Mouse (Mus musculus) WW6 (cell line): ENCODE data around the gene Bdh1.

ENCODE experiments used
- DNase-seq: peaks from one replicate; pipeline ENCODE4 v3.0.0-alpha.2; 2013; ENCODE audit warnings: low read depth, low spot score

The Bdh1 gene

DNA sequence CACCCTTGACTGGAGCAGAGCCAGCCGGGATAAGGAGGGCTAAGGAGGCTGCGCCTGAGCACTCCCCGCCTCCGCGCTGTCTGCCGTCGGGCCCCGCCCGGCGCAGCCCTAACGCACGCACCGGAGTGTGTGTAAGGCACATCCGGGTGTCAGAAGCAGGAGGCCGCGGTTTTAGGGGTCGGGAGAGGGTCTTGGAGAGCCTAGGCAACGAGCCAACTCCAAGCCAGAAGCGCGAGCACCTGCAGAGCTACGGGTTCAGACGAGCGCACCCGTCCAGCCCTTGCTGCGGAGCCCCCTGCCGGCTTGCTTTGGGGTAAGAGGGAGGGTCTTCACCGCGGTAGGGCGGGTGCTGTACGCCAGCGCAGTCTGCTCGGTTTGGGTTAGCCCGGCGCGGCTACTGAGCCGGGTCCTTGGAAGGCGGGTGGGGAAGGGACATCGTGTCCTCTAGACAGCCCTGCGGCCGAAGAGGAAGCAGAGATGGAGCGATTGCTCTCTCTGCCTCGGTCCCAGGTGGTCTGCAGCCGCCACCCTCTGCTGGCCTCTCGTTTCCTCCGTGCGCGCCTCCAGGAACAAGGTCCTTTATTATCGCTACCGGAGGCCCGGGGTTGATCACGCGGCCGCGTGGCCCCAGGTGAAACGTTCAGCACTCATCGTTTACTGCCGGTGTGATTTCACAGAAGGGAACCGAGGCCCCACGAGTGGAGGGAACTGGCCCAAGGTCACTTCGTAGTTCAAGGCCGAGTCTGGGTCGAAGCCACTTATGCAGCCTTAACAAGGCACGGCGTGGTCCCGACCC is 6.8 kb downstream of the Bdh1 start:
- DNase-seq, result no peak

DNA sequence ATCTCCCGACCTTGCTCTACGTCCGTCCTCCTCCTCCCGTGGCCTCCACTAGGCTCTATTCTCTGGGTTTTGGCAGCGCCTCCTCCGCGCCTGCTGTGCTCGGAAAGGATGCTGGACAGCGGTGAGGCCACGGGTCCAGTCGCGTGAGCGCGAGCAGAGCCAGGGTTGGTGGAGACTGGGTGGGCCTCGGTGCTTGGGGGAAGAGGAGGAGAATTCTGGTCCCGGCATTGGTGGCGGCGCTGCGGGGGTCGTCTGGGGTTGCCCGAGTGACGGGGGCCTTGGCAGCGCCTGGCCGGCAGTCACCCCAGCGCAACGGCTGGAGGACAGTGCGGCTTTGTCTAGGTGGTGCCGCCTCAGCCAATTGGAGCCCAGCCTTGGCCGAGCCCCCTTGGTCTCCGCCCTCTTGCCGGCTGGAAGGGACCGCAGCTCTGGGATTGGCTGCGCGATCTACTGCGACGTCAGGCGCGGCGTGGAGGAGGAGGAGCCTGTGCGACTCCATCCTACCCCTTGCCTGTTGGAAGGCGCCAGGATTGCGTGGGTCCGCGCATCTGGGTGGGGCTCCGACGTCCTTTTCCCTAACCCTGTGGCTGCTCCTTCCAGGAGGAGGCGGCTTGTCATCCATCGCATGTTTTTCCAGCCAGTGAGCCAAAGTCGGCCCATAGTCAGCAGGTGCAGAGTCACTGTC is 7.5 kb downstream of the Bdh1 start:
- DNase-seq, result peak; percentile 78

DNA sequence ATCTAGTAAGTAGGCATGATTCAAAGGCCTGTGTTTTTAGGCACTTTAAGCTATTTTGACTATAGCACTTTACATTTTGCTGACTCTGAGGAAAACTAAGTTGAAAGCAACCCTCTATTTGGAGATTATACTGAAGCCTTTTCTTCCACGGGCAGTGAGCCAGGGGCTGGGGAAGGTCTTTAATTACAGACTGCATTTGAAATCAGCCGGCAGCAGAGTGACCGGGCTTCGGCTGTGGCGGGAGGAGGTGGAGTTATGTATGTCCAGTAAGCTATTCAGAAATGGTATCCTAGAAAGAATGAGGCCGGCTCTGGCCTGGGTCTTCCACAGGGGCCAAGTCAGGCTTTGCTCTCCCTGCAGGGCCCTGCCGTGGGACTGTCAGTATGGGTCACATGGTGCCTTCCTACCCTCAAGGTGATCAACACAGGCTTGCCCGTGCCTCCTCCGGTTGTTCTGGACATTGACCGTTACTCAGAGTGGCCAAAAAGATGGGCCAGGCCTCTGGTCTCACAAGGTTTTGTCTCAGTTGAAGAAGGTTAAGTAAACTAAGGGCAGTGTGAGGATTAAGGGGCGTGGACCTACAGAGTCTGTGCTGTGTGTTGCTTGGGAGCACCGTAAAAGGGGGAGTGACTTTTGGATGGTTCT is 11.5 kb downstream of the Bdh1 start:
- DNase-seq, result no peak

DNA sequence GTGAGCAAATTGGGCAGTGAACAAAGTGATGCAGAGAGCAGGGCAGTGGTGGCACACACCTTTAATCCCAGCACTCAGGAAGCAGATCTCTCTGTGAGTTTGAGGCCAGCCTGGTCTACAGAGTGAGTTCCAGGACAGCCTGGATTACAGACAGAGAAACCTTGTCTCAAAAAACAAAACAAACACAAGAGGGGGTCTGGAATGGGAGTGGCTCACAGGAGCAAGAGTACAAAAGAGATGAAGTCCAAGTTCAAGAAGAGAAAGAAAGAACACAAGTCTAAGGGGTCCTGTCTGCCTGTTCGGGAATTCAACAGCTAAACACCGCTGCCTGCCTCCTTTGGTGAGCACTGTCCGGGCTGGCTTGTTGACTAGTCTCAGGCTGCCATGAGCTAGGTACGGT is 13.1 kb downstream of the Bdh1 start:
- DNase-seq, result no peak

DNA sequence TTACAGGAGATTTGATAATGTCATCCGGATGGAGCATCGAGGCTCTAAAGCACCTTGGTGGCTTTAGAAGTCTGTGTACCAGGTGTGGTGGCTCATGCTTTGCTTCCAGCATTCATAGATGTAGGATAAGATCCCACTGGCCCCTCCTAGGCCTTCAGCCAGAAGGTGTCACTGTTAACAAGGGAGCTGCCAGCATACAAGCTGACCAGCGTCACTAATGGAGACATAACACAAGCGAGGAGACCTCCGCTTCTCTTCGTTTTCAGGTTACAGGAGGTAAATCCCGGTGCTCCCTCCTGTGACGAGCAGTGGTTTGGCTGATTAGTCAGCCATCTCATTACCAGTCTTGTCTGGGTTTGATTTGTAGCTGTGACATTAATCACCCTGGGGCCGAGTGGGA is 14.0 kb downstream of the Bdh1 start:
- no peak for DNase-seq

DNA sequence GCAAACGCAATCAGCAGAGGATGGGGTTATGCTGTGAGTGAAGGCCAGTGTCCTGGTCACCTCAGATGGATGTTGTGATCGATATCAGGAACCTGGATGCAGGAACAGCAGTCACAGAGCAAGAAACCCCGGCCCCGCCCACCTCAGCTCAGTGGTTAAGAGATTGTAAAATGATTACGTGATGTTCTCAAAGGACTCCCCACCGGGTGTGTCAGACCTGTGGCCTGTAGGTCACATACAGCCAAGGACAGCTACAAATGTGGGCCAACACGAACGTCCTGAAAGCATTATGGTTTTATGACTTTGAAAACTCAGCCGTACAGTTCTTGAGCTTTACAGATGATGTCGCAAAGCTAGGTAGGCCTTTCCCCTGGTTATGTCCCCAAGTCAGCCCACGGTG is 15.3 kb downstream of the Bdh1 start:
- no peak for DNase-seq

DNA sequence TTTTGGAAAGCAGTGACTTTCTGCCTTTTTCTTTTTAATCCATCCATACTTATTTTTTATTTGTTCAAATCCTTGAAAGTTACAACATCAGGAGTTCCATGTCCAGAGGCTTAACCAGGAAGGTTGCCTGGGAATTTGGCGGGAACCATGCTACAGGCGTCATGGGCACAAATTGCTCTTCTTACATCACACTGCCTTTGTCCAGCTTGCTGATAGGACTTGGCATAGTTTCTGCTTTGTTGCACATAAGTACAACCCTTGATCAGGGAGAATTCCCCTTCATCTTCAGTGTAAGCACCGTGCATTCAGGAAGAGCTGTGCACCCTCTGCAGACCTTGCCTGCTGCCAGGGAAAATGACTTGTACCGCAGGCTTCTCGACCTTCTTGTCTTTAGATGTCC is 17.4 kb downstream of the Bdh1 start:
- DNase-seq, result no peak

DNA sequence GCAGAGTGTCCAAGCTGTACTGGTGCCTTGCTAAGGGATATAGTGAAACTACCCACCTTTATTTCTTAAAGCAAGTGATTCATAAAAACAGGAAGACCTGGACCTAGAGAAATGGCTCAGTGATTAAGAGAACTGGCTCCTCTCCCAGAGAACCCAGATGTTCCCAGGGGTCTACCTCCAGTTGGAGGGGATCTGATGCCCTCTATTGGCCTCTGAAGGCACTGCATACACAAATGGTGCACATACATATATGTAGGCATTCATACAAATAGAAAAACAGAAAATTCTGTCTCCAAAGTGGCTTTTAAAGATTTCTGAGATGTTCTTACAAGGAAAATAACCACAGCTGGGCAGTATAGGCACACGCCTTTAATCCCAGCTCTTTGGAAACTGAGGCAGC is 18.0 kb downstream of the Bdh1 start:
- no peak for DNase-seq

DNA sequence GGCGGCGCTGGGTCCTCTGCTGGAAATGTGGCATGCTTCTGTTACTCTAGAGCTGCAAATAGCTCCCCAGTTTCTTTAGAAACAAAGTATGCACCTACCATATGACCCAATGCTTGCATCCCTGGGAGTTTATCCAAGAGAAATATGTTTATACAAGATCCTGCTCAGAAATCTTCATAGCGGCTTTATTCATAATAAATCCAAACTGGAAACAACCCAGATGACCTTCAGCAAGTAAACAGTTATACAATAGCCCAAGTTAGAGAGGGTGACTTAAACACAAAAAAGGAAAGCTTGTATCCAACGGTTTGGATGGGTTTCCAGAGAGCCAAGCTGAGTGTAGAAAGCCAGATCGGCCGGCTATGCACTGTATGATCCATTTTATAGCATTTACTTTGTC is 22.4 kb downstream of the Bdh1 start:
- no peak for DNase-seq

DNA sequence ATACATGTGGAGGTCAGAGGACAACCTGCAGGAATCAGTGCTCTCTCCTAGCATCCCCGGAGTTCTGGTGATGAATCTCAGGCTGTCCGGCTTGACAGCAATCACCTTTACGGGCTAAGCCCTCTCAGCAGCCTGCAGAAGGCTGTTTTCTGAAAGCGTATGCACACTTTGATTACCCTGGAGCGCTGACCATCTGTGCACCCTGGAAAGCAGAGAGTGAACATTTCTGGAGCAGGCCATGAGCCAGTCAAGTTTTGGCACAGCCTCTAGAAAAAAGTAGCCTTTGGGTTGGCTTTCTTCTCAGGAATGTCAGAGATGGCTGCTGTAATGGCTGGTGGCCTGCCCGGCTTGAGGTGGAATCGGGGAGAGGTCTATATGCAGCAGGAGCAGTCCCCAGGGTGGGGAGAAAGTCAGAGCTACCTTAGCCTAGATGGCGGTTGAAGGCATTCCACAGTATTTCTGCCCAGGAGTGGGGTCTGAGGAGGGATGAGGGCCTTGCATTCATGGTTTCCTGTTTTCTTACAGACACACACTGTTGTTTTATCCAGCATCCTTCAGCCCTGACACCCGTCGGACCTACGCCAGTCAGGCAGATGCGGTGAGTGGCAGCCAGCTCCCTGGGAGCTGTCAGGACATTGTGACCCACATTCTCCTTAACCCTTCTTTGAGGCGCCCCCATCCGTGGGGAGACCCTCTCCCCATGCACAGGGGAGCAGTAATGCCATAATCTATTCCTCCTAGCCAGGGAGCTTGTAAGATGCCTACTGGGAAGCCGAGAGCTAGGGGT is 24.2 kb downstream of the Bdh1 start:
- DNase-seq, result no peak

DNA sequence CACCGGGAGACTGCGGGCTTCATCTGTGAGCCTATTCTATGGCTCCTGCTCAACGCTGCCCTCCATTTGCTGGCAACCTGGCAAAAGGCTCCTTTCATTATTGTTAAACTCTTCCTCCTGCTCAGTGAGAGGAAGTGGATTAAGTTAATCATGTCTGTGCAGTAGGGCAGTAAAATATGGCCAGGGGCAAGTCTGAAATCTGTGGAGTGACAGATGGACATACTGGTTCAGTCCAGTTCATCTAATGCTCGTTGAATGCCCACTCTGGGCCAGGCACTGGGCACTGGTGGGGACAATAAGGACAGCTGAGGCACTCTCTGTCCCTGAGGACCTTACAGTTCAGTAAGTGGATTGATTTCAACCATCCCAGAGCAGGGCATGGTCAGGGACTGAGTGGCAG is 27.9 kb downstream of the Bdh1 start:
- no peak for DNase-seq

DNA sequence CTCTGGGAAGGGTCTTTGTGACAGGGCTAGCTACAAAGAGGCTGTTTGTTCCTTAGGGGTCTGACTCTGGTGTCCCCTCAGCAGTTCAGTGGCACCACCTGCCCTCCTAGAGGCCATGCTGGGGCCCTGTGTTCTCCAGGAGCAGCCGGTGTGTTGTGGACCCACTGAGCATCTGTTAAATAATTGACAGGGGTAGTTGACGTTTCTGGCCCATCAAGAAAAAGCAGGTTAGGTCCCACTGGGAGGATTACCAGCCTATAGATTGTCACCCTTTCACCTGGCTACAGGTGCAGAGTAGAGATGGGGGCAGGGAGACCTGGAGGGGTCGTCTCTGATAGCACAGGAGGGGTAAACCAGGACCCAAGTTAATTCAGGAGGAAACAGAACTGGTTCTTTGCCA is 29.2 kb downstream of the Bdh1 start:
- DNase-seq, result no peak

DNA sequence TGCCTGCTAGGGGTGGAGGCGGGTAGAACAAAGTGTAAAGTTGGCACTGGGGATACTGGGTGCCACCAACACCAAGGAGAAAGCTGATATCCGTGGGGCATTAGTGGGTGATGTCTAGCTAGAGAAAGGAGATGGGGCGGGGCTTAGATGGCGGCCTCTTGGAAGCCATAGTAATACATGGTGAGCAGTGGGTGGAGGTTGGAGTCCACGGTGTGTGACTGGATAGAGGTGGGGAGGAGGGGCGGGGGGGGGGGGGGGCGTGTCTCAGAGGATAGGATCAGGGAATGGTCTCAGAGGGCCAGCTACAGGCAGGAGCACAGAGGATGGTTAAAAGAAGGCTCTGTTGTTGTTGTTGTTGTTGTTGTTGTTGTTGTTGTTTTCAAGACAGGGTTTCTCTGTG is 30.4 kb downstream of the Bdh1 start:
- no peak for DNase-seq

DNA sequence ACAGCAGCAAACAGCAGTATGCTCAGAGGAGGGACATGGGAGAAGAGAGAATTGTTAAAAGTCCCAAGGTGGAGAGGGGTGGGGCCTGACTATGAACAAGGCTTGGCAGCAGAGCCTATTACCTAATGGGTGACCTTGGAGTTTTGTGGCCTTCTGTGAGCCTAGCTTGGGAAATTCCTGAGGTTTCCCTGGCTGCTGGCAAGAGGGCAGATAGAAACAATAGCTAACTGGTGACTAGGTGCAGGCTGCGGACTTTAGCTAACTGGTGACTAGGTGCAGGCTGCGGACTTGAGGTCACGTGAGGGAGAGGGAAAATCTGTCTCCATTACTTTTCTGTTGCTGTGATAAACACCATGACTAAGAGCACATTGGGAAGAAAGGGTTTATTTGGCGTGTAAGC is 31.9 kb downstream of the Bdh1 start:
- no peak for DNase-seq

DNA sequence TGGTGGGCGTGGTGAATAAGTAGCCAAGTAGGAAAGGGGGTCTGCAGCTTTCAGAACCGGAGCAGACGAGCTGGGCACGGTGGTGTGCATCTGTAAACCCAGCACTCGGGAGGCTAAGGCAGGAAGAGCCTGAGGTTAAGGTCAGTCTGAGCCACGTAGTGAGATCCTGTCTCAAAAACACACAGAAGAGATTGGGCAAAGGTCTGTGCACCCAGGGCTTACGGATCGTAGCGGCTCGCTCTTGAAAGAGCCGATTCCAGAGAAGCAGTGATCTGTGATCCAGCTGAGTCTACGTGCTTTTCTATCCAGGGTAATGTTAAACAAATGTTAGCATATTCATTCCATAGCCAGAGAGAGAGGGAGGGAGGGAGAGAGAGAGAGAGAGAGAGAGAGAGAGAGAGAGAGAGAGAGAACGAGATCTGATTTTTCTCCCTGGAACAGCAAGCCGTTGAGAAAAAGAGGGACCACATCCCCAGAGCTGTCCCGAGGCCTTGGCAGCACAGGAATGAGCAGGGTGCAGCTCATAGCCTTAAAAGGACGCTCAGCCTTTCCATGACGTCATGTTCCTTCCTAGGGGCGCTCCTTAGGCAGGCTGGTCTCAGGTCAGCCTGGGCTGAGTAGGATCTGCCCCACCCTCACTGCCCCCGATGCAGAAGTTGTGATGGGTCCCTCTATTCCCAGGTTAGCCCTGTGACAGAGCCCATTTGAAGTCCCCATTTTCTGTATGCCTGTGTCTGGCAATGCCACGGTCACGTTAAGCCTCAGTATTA is 33.4 kb downstream of the Bdh1 start:
- no peak for DNase-seq

DNA sequence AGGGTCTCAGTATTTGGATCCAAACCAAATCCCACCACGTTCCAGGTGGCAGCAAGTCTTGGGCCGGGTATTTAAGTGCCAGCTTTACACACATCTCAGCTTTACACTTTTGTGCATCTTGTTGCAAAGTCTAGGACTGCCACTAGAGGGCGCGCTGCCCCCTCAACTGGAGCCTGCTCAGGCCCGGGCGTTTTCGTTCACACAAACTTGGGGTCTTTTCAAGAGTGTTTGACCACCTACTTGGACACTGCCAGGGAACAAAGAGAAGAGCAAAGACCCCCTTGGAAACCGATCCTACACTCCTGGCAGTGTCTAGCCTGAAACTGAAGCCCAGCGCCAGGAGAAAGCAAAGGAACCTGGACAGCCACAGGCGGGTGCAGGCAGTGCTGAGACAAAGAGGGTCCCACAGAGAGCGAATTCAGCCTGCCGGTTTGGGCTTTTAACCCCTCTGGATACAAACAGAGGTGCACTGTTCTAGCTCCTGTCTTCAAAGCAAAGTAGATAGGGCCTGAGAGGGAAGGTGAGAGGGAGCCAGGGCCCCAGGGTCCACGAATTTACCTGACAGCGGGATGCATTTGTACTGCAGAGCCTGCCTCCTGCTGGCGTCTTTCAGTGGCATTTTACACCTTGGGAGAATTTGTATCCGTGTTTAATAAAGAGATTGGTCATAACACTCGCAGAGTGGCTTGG is 36.3 kb downstream of the Bdh1 start:
- DNase-seq, result peak; percentile 43

DNA sequence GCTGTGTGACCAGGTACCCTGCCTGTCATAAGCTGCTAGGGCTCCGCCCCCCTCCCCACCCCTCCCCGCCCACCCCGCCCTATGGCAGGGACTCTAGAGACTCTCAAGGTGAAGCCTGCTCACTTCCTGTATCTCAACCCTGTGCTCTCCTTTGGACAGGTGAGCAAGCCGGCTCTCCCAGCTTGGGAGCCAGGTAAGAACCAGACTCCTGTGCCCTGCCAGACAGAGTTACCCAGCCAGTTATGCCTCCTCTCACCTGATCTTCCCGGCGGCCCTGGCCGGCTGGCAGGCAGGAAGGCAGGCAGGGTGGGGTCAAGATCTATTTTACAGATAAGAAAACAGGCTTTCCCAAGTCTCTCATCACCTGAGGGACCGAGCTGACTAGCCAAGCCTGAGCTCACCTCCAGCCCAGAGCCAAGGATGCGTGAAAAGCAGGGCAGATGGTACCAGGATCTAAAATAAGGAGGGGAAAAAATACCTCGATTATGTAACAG is 37.9 kb downstream of the Bdh1 start:
- DNase-seq, result no peak

DNA sequence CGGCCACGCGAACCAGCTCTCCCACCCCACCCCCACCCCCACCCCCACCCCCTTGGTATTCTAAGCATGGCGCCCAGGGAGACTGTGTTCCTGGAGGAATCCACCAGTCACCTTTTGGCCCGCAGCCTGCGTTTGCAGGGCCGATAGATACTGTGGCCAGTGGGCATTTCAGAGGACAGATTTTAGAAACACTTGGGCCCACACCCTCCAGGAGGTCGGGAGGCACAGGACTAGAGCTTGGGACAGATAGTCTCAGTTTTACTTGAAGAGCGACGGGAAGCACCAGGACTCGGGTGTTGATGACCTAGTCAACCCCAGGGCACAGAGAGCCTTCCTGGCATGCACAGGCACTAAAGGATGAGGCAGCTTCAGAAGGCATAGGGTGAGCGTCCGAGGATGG is 38.4 kb downstream of the Bdh1 start:
- no peak for DNase-seq

DNA sequence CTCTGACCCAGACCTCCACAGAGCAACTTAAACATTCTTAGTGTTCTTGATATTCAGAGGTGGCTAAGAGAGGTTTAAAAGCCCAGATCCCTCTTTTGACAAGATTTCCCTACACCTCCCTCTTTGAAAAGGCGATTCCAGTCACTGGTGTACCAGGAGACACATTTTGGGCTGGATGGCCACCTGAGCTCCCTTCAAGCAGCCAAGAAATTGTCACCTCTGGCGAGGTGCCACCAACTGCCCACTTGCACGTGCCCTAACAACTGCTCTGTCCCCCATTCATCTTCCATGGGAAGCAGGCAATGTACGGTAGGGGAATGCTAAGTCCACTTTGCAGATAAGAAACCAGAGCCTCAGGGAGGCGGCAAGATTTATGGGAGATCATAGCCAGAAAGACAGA is 39.0 kb downstream of the Bdh1 start:
- no peak for DNase-seq

DNA sequence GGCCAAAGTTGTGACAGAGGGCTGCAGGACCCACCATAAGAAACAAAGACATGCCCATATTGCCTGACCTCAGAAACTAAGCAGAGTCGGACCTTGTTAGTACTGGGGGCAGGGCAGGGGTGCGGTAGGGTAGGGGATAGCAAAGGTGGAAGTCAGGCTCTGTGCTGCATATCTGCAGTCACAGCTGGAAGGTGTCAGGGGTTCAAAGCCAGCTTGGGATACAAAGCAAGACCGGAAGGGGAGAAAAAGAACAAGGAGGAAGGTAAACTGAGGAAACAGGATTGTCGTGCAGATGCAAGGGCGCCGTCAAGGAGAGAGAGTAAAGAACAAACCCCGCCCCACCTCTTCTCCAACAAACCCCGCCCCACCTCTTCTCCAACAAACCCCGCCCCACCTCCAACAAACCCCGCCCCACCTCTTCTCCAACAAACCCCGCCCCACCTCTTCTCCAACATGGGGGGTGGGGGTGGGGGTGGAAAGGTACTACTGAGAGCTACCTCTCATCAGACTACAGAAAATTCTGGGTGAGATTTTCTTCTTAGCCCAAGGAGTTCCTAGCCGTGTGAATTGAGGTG is 40.1 kb downstream of the Bdh1 start:
- no peak for DNase-seq
